Mouse (Mus musculus) lung, embryonic 15.5 days (tissue): ENCODE results near the gene Tff2. TPM values are rescaled to one million over a fixed set of nuclear protein-coding genes. Genes with fewer than 3 reads are reported as not detected.
A peak's percentile ranks its signal among the peaks of the same experiment; 100 is the strongest.

Experiments used
- ATAC-seq: fragments of 200-750 bp; cut with Nextera tagmentation; 2 replicates; pipeline ENCODE4 v1.8.0; 2017; ENCODE audit warnings: moderate number of reproducible peaks, borderline replicate concordance; ENCODE audit not compliant: low FRiP score, low TSS enrichment; ENCODE audit errors: extremely low read depth
- H3K27ac ChIP-seq: fragments of 300-500 bp; sonication (generic); 2 replicates; pipeline ENCODE4 v1.5.1; 2015; ENCODE audit warnings: moderate library complexity, mild to moderate bottlenecking, inconsistent platforms
- H3K27me3 ChIP-seq: fragments of 300-500 bp; sonication (generic); 2 replicates; pipeline ENCODE4 v1.6.1; 2015; ENCODE audit warnings: inconsistent platforms
- H3K36me3 ChIP-seq: fragments of 300-500 bp; sonication (generic); 2 replicates; pipeline ENCODE4 v1.6.1; 2015; ENCODE audit warnings: inconsistent platforms
- H3K4me1 ChIP-seq: fragments of 300-500 bp; sonication (generic); 2 replicates; pipeline ENCODE4 v1.6.1; 2015; ENCODE audit warnings: inconsistent platforms
- H3K4me2 ChIP-seq: fragments of 300-500 bp; sonication (generic); 2 replicates; pipeline ENCODE4 v1.6.1; 2015; ENCODE audit warnings: inconsistent platforms, mild to moderate bottlenecking, moderate library complexity
- H3K4me3 ChIP-seq: fragments of 300-500 bp; sonication (generic); 2 replicates; pipeline ENCODE4 v1.5.1; 2015; ENCODE audit warnings: mild to moderate bottlenecking, inconsistent platforms
- H3K9ac ChIP-seq: fragments of 300-500 bp; sonication (generic); 2 replicates; pipeline ENCODE4 v1.6.1; 2015; ENCODE audit warnings: inconsistent platforms
- H3K9me3 ChIP-seq: fragments of 300-500 bp; sonication (generic); 2 replicates; pipeline ENCODE4 v1.6.1; 2016; ENCODE audit warnings: inconsistent platforms
- WGBS: fragments of 180-500 bp; shearing (Covaris S2); methylation state at CpG from one replicate; pipeline ENCODE4 v1.1.7; 2015; 5-methylcytosine and 5-hydroxymethylcytosine counted together
- polyA plus RNA-seq: library from polyadenylated mRNA; unstranded; fragments of >200 nt; fragmentation: Nextera tagmentation; extraction: Ambion mirVana; gene quantifications from 2 replicates; pipeline ENCODE4 v1.2.1, GENCODE M21; 2015

Gene Tff2
- 0.40 TPM in 1 of 2 replicates, not detected in the other for polyA plus RNA-seq

DNA sequence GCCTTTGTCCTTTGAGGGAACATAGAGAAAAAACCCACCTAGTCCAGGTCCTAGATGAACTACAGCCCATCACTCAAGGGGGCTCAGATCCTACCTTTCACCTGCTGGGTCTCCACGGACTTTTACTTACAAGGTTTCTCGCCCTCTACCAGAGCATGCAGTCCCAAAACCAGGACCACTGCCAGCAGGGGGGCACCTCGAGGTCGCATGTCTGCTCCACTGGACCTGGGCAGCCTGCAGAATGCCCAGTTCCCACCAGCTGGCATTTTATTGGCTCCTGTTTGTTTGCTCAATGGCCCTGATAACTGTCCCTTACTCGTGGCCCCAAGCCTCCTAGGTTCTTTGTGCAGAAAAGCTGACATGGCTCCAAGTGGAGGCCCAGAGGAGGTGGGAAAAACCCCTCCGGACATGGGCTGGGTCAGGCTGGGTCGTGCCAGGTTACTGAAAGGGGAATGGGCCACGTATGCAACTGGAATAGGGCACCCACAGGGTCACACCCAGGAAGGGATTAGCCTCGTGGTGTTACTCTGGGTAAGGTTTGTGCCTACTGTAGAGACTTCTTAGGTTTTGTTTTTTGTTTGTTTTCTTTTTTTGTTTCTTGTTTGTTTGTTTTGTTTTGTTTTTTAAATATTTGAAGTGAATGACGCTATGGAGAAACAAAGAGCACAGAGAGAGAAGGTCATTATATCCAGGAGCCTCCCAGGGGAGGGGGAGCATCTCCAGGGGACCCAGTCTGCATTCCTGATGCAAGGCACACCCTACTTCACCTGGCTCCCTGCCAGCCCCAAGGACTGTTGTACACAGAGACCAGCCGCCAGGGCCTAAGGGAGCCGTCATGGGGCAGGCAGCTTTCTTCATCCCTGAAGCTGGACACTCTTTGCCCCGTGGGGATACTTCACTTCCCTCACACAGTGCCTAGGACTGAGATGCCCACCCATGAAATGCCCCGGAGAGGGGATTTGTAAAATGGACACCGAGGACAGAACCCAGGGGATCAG, at the start of gene Tff2:
Gene Tff2, minus strand, starts transcription at position 243 of the 998 bp plus-strand sequence.
- Histone ChIP-seq H3K27me3 (no peaks in the 10 kb centered on the region), H3K4me1 (no peaks in the 10 kb centered on the region), H3K4me2 (no peak within 1 kb of the TSS), H3K27ac (no peak within 1 kb of the TSS), H3K9ac (no peak within 1 kb of the TSS), H3K4me3 (no peak within 1 kb of the TSS), H3K9me3 (no peaks in the 10 kb centered on the region), H3K36me3 (no peaks in the 10 kb centered on the region)
- peak; percentile 77; the same call in 1 of the 2 replicates for ATAC-seq
- 52% methylated on average over 15 of the region's 15 CpGs for WGBS

DNA sequence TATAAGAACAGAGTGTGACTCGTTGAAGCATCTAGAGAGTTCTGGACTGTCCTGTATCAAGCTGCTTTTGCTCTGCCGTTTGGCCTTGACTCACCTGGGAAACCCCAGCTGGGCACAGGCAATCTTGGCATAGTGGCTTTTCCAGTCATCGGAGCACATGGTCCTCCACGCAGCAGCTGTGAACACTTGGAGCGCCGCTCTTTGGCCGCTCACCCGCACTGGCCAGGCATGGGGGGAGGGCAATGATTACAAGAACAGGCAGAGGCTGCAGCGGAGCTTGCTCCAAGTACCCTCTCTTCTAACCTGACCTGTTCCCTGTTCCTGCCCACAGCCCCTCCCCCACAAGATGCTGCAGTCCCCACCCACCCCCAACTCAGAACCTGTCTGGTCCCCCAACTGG, 49.3 kb upstream of the Tff2 start:
- Histone ChIP-seq H3K36me3 (no peaks in the 10 kb centered on the region), H3K4me2 (no peak overlapping the region), H3K4me3 (no peak overlapping the region), H3K9ac (no peak overlapping the region), H3K27ac (no peak overlapping the region), H3K27me3 (no peaks in the 10 kb centered on the region), H3K9me3 (no peaks in the 10 kb centered on the region), H3K4me1 (no peaks in the 10 kb centered on the region)
- 63% methylated on average over 9 of the region's 9 CpGs for WGBS
- ATAC-seq = no peak

- H3K9me3 ChIP-seq = no peaks in the 10 kb centered on the region
- H3K36me3 ChIP-seq = no peaks in the 10 kb centered on the region
- no peaks in the 10 kb centered on the region for H3K4me1 ChIP-seq
- no peak overlapping the region for H3K9ac ChIP-seq
- 14% methylated on average over 2 of the region's 2 CpGs for WGBS
- no peak for ATAC-seq
- H3K27me3 ChIP-seq = no peaks in the 10 kb centered on the region
- H3K4me3 ChIP-seq = no peak overlapping the region
- H3K27ac ChIP-seq = no peak overlapping the region
- H3K4me2 ChIP-seq = no peak overlapping the region
These were observed 48.6 kb upstream of the Tff2 start for GRCm38 (mm10) chr17:31192663-31193062.

GRCm38 (mm10) chr17:31191825-31192224, 47.7 kb upstream of the Tff2 start:
- no peak overlapping the region for H3K9ac ChIP-seq
- no peak overlapping the region for H3K27ac ChIP-seq
- H3K36me3 ChIP-seq = no peaks in the 10 kb centered on the region
- 76% methylated on average over 8 of the region's 8 CpGs for WGBS
- no peaks in the 10 kb centered on the region for H3K4me1 ChIP-seq
- no peak for ATAC-seq
- no peaks in the 10 kb centered on the region for H3K27me3 ChIP-seq
- H3K9me3 ChIP-seq = no peaks in the 10 kb centered on the region
- H3K4me3 ChIP-seq = no peak overlapping the region
- H3K4me2 ChIP-seq = no peak overlapping the region

DNA sequence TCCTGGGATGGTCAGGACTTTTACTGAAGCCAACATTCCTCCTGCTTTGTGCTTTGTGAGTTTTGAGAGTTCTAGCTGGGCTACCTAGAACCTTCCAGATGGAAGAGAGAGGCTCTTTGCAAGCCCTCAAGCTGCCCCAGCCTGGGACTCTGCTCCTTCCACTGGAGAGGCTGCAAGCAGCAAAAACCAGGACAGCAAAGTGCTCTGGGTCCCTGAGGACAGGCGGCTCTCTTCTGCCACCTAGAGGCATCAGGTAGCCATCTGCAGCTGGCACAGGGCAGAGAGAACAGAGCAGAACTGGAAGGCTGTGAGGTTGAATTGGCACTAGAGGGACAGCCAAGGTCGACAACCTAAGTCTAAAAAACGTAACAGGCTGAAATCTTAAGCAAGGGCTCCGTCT, 43.3 kb upstream of the Tff2 start:
- WGBS = 16% methylated on average over 4 of the region's 4 CpGs
- Histone ChIP-seq H3K36me3 (no peaks in the 10 kb centered on the region), H3K27me3 (no peaks in the 10 kb centered on the region), H3K9me3 (no peaks in the 10 kb centered on the region), H3K4me2 (no peak overlapping the region), H3K9ac (no peak overlapping the region), H3K27ac (no peak overlapping the region), H3K4me3 (no peak overlapping the region), H3K4me1 (peaks cover 12% of the 10 kb centered on the region)
- no peak for ATAC-seq

GRCm38 (mm10) chr17:31184269-31184990, 40.3 kb upstream of the Tff2 start:
- H3K4me2 ChIP-seq = no peak overlapping the region
- H3K9me3 ChIP-seq = no peaks in the 10 kb centered on the region
- H3K36me3 ChIP-seq = no peaks in the 10 kb centered on the region
- no peaks in the 10 kb centered on the region for H3K27me3 ChIP-seq
- no peak overlapping the region for H3K9ac ChIP-seq
- peaks cover 12% of the 10 kb centered on the region for H3K4me1 ChIP-seq
- H3K4me3 ChIP-seq = no peak overlapping the region
- no peak for ATAC-seq
- peak overlapping the region; percentile 22; the same call in 1 of the 2 replicates for H3K27ac ChIP-seq
- WGBS = 71% methylated on average over 12 of the region's 12 CpGs

GRCm38 (mm10) chr17:31183180-31183974, 39.3 kb upstream of the Tff2 start:
- 42% methylated on average over 12 of the region's 12 CpGs for WGBS
- Histone ChIP-seq H3K27ac (peak overlapping the region; percentile 22; the same call in 1 of the 2 replicates), H3K27me3 (no peaks in the 10 kb centered on the region), H3K36me3 (no peaks in the 10 kb centered on the region), H3K4me3 (no peak overlapping the region), H3K9me3 (no peaks in the 10 kb centered on the region), H3K4me1 (peaks cover 12% of the 10 kb centered on the region), H3K9ac (no peak overlapping the region), H3K4me2 (no peak overlapping the region)
- ATAC-seq = no peak

- no peak overlapping the region for H3K27ac ChIP-seq
- no peaks in the 10 kb centered on the region for H3K36me3 ChIP-seq
- WGBS = 72% methylated on average over 4 of the region's 4 CpGs
- H3K9ac ChIP-seq = no peak overlapping the region
- H3K4me2 ChIP-seq = no peak overlapping the region
- peaks cover 12% of the 10 kb centered on the region for H3K4me1 ChIP-seq
- H3K27me3 ChIP-seq = no peaks in the 10 kb centered on the region
- no peaks in the 10 kb centered on the region for H3K9me3 ChIP-seq
- H3K4me3 ChIP-seq = no peak overlapping the region
- ATAC-seq = no peak
These were observed 37.4 kb upstream of the Tff2 start for GRCm38 (mm10) chr17:31181490-31181889.

DNA sequence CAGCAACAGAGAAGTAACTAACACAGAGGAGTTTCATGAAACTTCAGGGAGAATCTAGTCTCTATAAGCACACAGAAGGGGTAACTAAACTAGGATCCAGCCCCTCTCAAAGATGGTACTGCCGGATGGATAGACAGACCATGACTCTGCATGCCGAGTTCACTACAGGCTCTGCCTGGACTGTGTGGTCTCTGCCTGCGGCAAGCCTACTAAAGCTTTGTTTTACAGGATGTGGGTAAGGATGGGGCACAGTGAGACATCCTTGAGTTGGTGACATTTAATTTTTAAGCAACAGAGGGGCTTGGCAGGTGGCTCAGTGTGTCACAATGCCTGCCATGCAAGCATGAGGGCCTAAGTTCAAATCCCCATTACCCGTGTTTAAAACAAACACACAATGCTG, 32.2 kb upstream of the Tff2 start:
- Histone ChIP-seq H3K4me2 (no peak overlapping the region), H3K4me1 (no peaks in the 10 kb centered on the region), H3K9me3 (no peaks in the 10 kb centered on the region; the same call in 1 of the 2 replicates), H3K4me3 (no peak overlapping the region), H3K27ac (no peak overlapping the region), H3K27me3 (no peaks in the 10 kb centered on the region), H3K9ac (no peak overlapping the region), H3K36me3 (no peaks in the 10 kb centered on the region)
- WGBS = 89% methylated on average over 4 of the region's 4 CpGs
- ATAC-seq = no peak

GRCm38 (mm10) chr17:31169796-31170195, 25.7 kb upstream of the Tff2 start:
- Histone ChIP-seq H3K9ac (no peak overlapping the region), H3K36me3 (no peaks in the 10 kb centered on the region), H3K9me3 (no peaks in the 10 kb centered on the region; the same call in 1 of the 2 replicates), H3K27ac (no peak overlapping the region), H3K4me2 (no peak overlapping the region), H3K27me3 (no peaks in the 10 kb centered on the region), H3K4me1 (no peaks in the 10 kb centered on the region; the same call in 1 of the 2 replicates), H3K4me3 (no peak overlapping the region)
- ATAC-seq = no peak
- 58% methylated on average over 5 of the region's 5 CpGs for WGBS

- no peaks in the 10 kb centered on the region for H3K27me3 ChIP-seq
- no peaks in the 10 kb centered on the region; the same call in 1 of the 2 replicates for H3K4me1 ChIP-seq
- H3K9me3 ChIP-seq = no peaks in the 10 kb centered on the region
- H3K9ac ChIP-seq = no peak within 1 kb of the TSS
- H3K4me3 ChIP-seq = no peak within 1 kb of the TSS
- no peaks in the 10 kb centered on the region for H3K36me3 ChIP-seq
- 60% methylated on average over 6 of the region's 6 CpGs for WGBS
- no peak for ATAC-seq
- no peak within 1 kb of the TSS for H3K27ac ChIP-seq
- H3K4me2 ChIP-seq = no peak within 1 kb of the TSS
These were observed 21.0 kb upstream of the Tff2 start, which contains the start of gene Tff1 for GRCm38 (mm10) chr17:31165127-31165526. Gene Tff1, minus strand, starts transcription at chr17:31165277.
